Mouse (Mus musculus) liver, postnatal 0 days (tissue): Measurements from ENCODE around the gene Siva1. TPM values are rescaled to one million over a fixed set of nuclear protein-coding genes. Genes with fewer than 3 reads are reported as not detected.
A peak's percentile ranks its signal among the peaks of the same experiment; 100 is the strongest.

Experiments used
- ATAC-seq: fragments of 200-750 bp; cut with Nextera tagmentation; 2 replicates; pipeline ENCODE4 v1.8.0; 2017; ENCODE audit warnings: mild to moderate bottlenecking, moderate library complexity
- DNase-seq: peaks from one replicate; pipeline ENCODE4 v3.0.0-alpha.2; 2016
- H3K27ac ChIP-seq: fragments of 300-500 bp; sonication (generic); 2 replicates; pipeline ENCODE4 v1.5.1; 2014; ENCODE audit warnings: antibody characterized with exemption, moderate library complexity, mild to moderate bottlenecking, low read depth
- H3K27me3 ChIP-seq: fragments of 300-500 bp; sonication (generic); 2 replicates; pipeline ENCODE4 v1.6.1; 2014; ENCODE audit warnings: low read length, control low read depth, mixed read lengths; ENCODE audit not compliant: insufficient read depth
- H3K36me3 ChIP-seq: fragments of 300-500 bp; sonication (generic); replicated peaks from 2 replicates; pipeline ENCODE4 v1.6.1; 2014; ENCODE audit warnings: mild to moderate bottlenecking, control low read depth, low read length, moderate library complexity, mixed read lengths; ENCODE audit not compliant: insufficient read depth
- H3K4me1 ChIP-seq: fragments of 300-500 bp; sonication (generic); 2 replicates; pipeline ENCODE4 v1.6.1; 2014; ENCODE audit warnings: antibody characterized with exemption, mild to moderate bottlenecking, control low read depth; ENCODE audit not compliant: insufficient read depth
- H3K4me2 ChIP-seq: fragments of 300-500 bp; sonication (generic); 2 replicates; pipeline ENCODE4 v1.6.1; 2014; ENCODE audit warnings: low read depth, mild to moderate bottlenecking, low read length, moderate library complexity, mixed read lengths
- H3K4me3 ChIP-seq: fragments of 300-500 bp; sonication (generic); 2 replicates; pipeline ENCODE4 v1.5.1; 2014; ENCODE audit warnings: low read depth, low read length
- H3K9ac ChIP-seq: fragments of 300-500 bp; sonication (generic); replicated peaks from 2 replicates; pipeline ENCODE4 v1.6.1; 2014; ENCODE audit warnings: mild to moderate bottlenecking, moderate library complexity
- H3K9me3 ChIP-seq: fragments of 300-500 bp; sonication (generic); 2 replicates; pipeline ENCODE4 v1.6.1; 2016; ENCODE audit warnings: mild to moderate bottlenecking, control low read depth, low read length, mixed read lengths
- CTCF ChIP-seq: sonication (generic); IDR thresholded peaks from 2 replicates; pipeline ENCODE4 v1.5.1; 2016; ENCODE audit warnings: antibody characterized with exemption, low read depth
- EP300 ChIP-seq: IDR thresholded peaks from 2 replicates; pipeline ENCODE4 v1.6.1; 2016; ENCODE audit warnings: antibody characterized with exemption, low read depth, mild to moderate bottlenecking
- WGBS: fragments of 180-500 bp; shearing (Covaris S2); extraction: QIAGEN DNeasy Blood & Tissue Kit; methylation state at CpG from one replicate; pipeline ENCODE4 v1.1.7; 2014; ENCODE audit not compliant: insufficient replicate concordance; 5-methylcytosine and 5-hydroxymethylcytosine counted together
- polyA plus RNA-seq: library from polyadenylated mRNA; unstranded; fragments of >200 nt; fragmentation: Nextera tagmentation; extraction: Ambion mirVana; gene quantifications from 2 replicates; pipeline ENCODE4 v1.2.1, GENCODE M21; 2015

Gene Siva1
- polyA plus RNA-seq, 1 experiment from 2014 or later: 62.2 TPM

DNA sequence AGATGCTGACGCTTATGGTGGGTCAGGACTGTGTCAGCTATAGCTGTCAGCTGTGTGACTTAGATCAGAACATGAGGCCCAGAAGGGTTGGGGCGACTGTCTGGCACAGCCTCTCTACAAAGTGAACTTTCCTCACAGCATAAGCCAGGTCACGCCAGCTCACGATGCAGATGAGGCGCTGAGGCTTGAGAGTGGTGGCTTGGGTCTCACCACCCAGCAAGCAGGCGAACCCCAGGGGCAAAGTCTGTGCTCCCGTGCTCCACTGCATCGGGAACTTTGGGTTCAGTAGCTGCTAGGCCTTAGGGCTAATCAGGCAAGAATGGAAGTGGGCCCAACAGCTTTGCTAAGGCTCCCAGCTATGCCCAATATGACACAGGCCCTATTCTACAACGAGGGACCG lies 35.4 kb upstream of the Siva1 start:
- H3K4me2 ChIP-seq: no peak overlapping the region
- no peak overlapping the region for H3K9ac ChIP-seq
- no peaks in the 10 kb centered on the region for H3K4me1 ChIP-seq
- no peaks in the 10 kb centered on the region for H3K9me3 ChIP-seq
- H3K27me3 ChIP-seq: no peaks in the 10 kb centered on the region
- 80% methylated on average over 10 of the region's 10 CpGs for WGBS
- H3K27ac ChIP-seq: no peak overlapping the region
- TF ChIP-seq EP300 (no peak), CTCF (no peak)
- H3K4me3 ChIP-seq: no peak overlapping the region
- H3K36me3 ChIP-seq: peaks cover 31% of the 10 kb centered on the region
- ATAC-seq: no peak
- DNase-seq: no peak

DNA sequence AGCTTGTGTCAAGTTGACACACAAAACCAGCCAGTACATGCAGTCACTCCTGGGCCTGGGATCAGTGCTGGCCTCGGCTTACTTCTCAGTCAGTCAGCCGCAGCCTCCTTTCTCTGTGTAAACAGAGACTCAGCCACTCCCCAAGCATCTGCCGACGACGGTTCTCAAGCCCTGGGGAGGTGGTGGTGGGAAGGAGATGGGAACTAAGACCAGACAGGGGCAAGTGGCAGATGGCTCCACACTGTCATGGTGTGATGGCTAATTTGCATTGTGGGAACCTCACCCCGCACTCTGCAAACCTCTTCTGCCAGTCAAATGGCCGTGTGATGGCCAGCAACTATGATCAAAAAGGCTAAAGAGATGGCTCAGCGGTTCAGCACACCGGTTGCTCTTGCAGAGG lies 27.8 kb upstream of the Siva1 start:
- Histone ChIP-seq H3K36me3 (peaks cover 10% of the 10 kb centered on the region; the same call in 1 of the 2 replicates), H3K27me3 (no peaks in the 10 kb centered on the region), H3K27ac (peak overlapping the region; percentile 72), H3K4me2 (peak overlapping the region; percentile 5; the same call in 1 of the 2 replicates), H3K4me1 (peaks cover 28% of the 10 kb centered on the region), H3K9ac (no peak overlapping the region), H3K9me3 (no peaks in the 10 kb centered on the region), H3K4me3 (no peak overlapping the region)
- DNase-seq (no peak), ATAC-seq (no peak)
- TF ChIP-seq EP300 (no peak), CTCF (no peak)
- WGBS: 53% methylated on average over 9 of the region's 9 CpGs

GRCm38 (mm10) chr12:112617184-112617583 lies 27.3 kb upstream of the Siva1 start:
- H3K9me3 ChIP-seq: no peaks in the 10 kb centered on the region
- H3K4me1 ChIP-seq: peaks cover 32% of the 10 kb centered on the region
- DNase-seq: peak; percentile 62
- no peaks in the 10 kb centered on the region for H3K27me3 ChIP-seq
- no peak overlapping the region for H3K4me3 ChIP-seq
- TF ChIP-seq EP300 (no peak), CTCF (0 out of 2 replicates have a peak, but pooled peaks have one; percentile 12)
- H3K27ac ChIP-seq: peak overlapping the region; percentile 72
- H3K36me3 ChIP-seq: peaks cover 6% of the 10 kb centered on the region; the same call in 1 of the 2 replicates
- no peak overlapping the region for H3K9ac ChIP-seq
- WGBS: 45% methylated on average over 11 of the region's 11 CpGs
- ATAC-seq: peak; percentile 7
- H3K4me2 ChIP-seq: peak overlapping the region; percentile 5; the same call in 1 of the 2 replicates

GRCm38 (mm10) chr12:112617898-112618380 lies 26.5 kb upstream of the Siva1 start:
- Histone ChIP-seq H3K4me2 (no peak overlapping the region), H3K27me3 (no peaks in the 10 kb centered on the region), H3K36me3 (no peaks in the 10 kb centered on the region), H3K27ac (peak overlapping the region; percentile 93), H3K9me3 (no peaks in the 10 kb centered on the region), H3K4me3 (no peak overlapping the region), H3K4me1 (peaks cover 33% of the 10 kb centered on the region), H3K9ac (no peak overlapping the region)
- DNase-seq (peak; percentile 81), ATAC-seq (peak; percentile 44)
- TF ChIP-seq CTCF (peak; percentile 90), EP300 (no peak)
- 7% methylated on average over 8 of the region's 8 CpGs for WGBS

GRCm38 (mm10) chr12:112618981-112619685 lies 25.3 kb upstream of the Siva1 start:
- Histone ChIP-seq H3K9me3 (no peaks in the 10 kb centered on the region), H3K27ac (peak overlapping the region; percentile 93), H3K9ac (peak overlapping the region; percentile 77), H3K36me3 (no peaks in the 10 kb centered on the region), H3K27me3 (no peaks in the 10 kb centered on the region), H3K4me2 (peak overlapping the region; percentile 89), H3K4me3 (peak overlapping the region; percentile 63), H3K4me1 (peaks cover 33% of the 10 kb centered on the region)
- TF ChIP-seq EP300 (no peak), CTCF (0 out of 2 replicates have a peak, but pooled peaks have one; percentile 2)
- DNase-seq (no peak), ATAC-seq (peak; percentile 25)
- WGBS: 9% methylated on average over 13 of the region's 13 CpGs

DNA sequence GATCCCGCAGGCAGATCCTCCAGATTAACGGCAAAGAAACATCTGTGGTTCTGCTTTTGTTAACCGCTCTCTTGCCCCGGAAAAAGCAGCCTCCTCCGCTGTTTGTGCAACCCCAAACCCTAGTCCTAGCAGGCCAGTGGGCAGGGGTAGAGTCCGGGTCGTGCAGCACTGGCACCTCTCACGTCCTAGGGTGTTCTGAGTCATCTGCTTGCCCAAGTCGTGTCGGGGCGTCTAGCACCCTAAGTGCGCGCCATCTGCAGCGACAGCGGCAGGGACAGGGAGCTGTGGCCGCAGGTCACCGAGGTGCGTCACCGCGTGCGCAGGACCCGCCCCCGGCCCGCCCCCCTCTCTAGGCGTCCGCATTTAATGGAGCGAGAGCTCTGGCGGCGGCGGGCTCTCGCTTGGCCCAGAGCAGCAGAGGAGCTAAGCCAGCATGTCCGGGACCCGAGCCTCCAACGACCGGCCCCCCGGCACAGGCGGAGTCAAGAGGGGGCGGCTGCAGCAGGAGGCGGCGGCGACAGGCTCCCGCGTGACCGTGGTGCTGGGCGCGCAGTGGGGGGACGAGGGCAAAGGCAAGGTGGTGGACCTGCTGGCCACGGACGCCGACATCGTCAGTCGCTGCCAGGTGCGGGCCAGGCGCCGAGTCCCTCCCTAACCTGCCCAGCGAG lies 24.7 kb upstream of the Siva1 start, which contains the start of gene Adssl1:
Gene Adssl1 (plus strand): TSS at position 360 of the 668 bp plus-strand sequence.
- peak; percentile 70 for ATAC-seq
- H3K9ac ChIP-seq: peak within 1 kb of the TSS; percentile 77
- 1% methylated on average over 45 of the region's 56 CpGs for WGBS
- H3K4me2 ChIP-seq: peak within 1 kb of the TSS; percentile 89
- no peaks in the 10 kb centered on the region for H3K27me3 ChIP-seq
- TF ChIP-seq CTCF (no peak), EP300 (0 out of 2 replicates have a peak, but pooled peaks have one; percentile 10)
- peaks cover 33% of the 10 kb centered on the region for H3K4me1 ChIP-seq
- H3K27ac ChIP-seq: peak within 1 kb of the TSS; percentile 93
- DNase-seq: peak; percentile 88
- peak within 1 kb of the TSS; percentile 63 for H3K4me3 ChIP-seq
- H3K9me3 ChIP-seq: no peaks in the 10 kb centered on the region
- no peaks in the 10 kb centered on the region for H3K36me3 ChIP-seq
